Mouse (Mus musculus): Measurements from ENCODE around the gene Lsamp.

Gene Lsamp

GRCm38 (mm10) chr16:40290132-40290531, 306.0 kb downstream of the Lsamp start:
- no peak for DNase-seq (ENCODE audit: low read depth)

DNA sequence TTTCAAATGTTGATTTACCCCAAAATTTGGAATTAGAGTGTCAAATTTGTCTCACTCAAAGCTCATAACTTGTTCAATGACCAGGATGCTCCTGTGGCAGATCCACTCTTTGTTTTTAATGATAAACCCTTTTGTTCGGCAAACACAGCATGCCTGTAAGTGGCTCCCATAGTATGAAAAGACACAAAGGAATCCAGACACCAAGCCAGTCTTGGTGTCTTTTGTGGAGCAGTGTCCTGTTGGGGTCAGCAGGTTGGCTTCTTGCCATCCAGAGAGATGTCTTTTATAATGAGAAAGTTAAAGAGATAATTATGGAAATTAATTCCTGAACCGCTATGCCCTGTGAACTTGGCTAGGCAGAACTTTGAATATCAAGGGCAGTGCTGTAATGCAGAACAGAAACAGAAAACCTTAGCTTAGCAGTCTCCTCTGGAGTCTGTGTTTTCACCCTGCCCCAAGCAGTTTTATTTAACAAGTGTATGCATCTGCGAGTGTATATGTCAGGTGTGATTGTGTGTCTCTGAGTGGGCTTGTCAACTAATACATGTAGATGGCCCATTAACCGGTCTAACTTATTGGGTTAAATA, 310.2 kb downstream of the Lsamp start:
- no peak for DNase-seq (ENCODE audit: low read depth)

DNA sequence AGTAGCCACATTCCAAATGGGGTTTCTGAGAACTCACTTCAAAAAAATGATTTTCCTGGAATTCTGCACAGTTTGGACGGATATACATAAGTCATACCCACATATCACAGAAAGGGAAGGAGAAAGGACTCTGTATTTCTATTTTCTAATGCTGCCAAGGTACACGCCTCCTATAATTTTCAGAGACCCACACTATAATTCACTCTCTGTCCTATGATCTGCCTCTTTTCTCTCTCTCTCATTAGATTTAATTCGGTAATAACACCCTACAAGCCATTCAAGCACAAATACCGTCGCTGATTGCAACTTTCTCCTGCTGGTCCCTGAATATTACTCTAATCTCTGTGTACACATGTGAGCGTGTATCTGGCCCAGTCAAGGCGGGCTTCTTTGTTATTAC, 311.1 kb downstream of the Lsamp start:
- no peak for DNase-seq (ENCODE audit: low read depth)

DNA sequence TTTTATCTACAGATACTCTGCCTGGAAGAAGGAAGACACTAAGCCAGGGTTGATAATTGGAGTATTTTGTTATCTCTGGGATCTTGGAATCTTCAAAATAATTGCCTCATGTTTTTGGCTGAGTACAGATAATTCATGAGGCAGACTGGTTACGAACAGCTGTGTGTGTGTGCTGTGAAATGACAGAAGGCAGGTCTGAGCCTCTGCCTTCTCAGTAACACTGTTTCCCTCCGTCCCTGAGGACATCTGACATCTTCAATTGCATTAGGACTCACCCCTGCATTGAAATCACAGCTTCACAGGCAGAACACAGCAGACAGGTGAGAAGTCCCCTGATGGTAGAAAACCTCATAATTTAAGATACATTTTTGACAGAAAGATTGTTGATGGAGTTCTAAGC, 323.5 kb downstream of the Lsamp start:
- DNase-seq (ENCODE audit: low read depth), result no peak

DNA sequence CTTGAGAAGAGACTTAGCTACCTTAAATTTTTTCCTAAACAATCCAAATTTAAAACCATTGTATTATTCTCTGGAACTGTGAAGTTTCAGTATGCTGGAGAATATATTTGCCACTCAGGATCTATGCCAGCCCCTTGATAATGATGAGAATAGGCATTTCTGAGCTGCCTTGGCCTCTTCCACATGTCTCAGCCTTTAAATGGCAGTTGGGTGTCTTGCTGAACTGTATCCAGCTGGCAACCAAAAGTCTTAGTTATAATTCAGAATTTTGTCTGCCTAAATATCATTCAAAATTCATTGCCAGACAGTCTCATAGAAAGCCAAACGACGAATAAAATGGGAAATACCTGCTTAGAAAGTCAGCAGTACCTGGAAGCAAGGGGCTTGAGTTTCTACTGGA, 332.0 kb downstream of the Lsamp start:
- no peak for DNase-seq (ENCODE audit: low read depth)

- DNase-seq (ENCODE audit: low read depth), result no peak
Measured at GRCm38 (mm10) chr16:40324811-40325210, 340.6 kb downstream of the Lsamp start.

GRCm38 (mm10) chr16:40328249-40328820, 344.2 kb downstream of the Lsamp start:
- no peak for DNase-seq (ENCODE audit: low read depth)

GRCm38 (mm10) chr16:40369677-40370076, 385.5 kb downstream of the Lsamp start:
- no peak for DNase-seq (ENCODE audit: low read depth)

DNA sequence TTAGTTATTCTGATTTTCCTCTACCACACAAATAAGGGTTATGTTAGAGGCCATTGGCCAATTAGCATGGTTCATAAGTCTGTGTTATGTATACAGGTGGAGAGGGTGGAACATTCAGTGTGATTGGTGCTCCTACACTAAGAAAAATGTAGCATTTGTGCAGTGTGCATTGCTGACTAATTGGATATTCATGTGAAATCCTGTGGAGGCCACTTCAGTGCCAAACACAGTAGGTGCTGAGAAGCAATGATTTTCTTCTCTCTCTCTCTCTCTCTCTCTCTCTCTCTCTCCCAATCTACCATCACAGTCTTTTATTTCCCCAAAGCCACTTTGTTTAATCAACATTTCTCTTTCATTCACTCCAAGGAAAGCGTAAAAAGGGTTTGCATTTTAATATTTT, 387.1 kb downstream of the Lsamp start:
- DNase-seq (ENCODE audit: low read depth), result no peak

DNA sequence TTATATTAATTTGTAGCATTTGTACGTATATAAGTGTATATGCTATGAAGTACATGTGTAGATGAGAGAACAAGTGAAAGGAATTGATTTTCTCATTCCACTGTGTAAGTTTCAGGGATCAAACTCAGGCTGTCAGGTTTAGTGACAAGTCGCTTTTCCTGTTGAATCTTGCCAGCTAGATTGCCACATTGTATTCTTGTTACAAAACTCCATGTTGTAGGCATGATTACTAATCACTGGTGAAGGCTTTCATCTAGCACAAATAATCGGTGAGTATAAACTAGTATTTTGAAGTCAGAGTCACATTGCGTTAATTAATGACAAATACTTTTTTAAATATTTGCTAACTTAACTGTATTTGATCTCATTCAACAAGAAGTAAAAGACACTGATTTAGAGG, 391.2 kb downstream of the Lsamp start:
- no peak for DNase-seq (ENCODE audit: low read depth)

GRCm38 (mm10) chr16:40377129-40377799, 393.1 kb downstream of the Lsamp start:
- no peak for DNase-seq (ENCODE audit: low read depth)

- no peak for DNase-seq (ENCODE audit: low read depth)
Measured at GRCm38 (mm10) chr16:40392106-40392505, 407.9 kb downstream of the Lsamp start.

DNA sequence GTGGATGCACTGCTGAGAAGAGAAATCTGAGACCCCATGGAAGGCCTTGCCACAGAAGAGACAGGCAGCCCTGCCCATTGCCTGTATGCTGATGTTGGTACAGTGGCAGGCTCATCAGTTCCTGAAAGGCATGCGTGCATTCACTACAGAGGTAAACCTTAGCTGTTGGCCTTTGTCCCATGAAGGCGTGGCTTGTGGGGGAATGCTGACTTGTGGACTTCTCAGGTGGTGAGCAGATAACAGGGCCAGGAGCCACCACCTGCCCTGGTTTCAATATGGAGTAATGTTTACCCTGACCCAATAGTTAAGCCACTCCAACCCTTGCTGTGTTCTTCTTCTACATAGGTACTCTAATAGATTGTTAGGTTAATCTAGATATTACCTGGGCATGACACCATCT, 415.4 kb downstream of the Lsamp start:
- DNase-seq (ENCODE audit: low read depth), result no peak

DNA sequence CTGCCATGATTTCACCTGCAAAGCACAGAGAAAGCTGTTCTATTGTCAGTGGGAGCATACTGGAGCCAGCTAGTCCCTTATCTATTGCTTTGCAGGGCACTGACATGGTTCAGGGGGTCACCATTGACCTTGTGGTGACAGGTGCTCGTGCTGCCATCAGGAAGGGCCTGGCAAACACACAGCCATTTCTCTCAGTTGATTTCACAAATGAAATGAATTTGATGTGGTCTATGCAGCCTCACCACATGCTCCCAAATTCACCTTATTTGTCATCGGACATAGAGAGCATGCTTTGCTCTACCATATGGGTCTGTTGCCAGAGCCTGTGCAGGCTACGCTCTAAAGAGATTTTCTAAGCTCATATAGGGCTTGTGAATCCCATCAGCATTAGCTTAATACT, 450.1 kb downstream of the Lsamp start:
- no peak for DNase-seq (ENCODE audit: low read depth)

DNA sequence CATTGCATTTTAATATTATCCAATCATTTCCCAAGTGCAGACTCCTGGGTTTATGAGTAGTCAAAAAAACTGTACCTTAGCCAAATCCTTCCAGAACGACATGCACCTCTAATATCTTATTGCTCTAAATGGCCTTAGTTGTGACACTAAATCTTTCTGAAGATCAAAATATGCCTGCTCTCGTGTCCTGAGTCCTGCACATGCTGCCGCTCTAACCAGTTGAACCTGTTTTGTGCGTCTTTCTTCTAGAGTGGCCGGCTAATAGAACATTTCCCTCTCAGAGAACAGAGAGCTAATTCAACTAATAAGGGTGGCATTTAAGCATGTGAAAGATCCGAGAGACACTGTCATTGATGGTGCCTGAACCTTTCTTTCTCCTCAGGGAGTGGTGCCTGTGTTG, 452.3 kb downstream of the Lsamp start:
- DNase-seq (ENCODE audit: low read depth), result no peak

- DNase-seq (ENCODE audit: low read depth), result no peak
Measured at GRCm38 (mm10) chr16:40437879-40438278, 453.7 kb downstream of the Lsamp start.

GRCm38 (mm10) chr16:40438876-40439275, 454.7 kb downstream of the Lsamp start:
- no peak for DNase-seq (ENCODE audit: low read depth)

GRCm38 (mm10) chr16:40446587-40446986, 462.4 kb downstream of the Lsamp start:
- no peak for DNase-seq (ENCODE audit: low read depth)

- no peak for DNase-seq (ENCODE audit: low read depth)
Measured at GRCm38 (mm10) chr16:40463411-40464058, 479.4 kb downstream of the Lsamp start.

DNA sequence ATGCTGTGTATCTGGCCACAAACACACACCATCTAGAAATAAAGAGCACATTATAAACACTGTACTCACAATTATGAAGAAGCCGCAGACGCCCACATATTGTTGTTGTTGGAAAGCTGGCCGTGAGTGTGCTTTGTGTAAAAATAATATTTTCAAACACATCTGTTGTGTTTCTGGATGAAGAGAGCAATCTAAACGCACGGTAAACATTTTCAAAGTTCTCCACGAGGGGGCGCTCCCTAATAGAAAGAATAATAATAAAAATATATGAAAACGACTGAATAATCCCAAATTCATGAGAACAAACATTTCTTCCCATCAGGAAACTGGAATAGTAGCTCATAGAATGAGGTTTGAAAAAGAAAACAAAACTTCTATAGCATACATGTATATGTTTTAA, 482.4 kb downstream of the Lsamp start:
- DNase-seq (ENCODE audit: low read depth), result no peak

DNA sequence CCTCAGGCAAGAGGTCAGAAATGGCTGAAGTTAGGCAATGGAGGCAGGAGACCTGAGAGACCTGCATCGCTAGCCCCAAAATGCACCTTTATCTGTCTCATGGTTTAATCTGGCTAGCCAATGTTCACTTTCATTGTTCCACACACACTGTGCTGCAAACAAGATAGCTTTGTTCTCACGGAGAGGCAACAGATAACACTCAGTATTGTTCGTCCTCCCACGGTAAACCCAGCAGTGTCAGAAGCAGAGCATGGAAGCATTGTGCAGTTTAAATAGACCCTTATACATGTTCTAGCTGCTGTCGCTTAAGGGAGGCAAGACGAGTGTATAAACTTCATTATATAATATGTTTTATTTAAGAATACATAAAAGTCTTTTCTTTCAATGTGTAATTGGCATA, 486.8 kb downstream of the Lsamp start:
- DNase-seq (ENCODE audit: low read depth), result no peak

DNA sequence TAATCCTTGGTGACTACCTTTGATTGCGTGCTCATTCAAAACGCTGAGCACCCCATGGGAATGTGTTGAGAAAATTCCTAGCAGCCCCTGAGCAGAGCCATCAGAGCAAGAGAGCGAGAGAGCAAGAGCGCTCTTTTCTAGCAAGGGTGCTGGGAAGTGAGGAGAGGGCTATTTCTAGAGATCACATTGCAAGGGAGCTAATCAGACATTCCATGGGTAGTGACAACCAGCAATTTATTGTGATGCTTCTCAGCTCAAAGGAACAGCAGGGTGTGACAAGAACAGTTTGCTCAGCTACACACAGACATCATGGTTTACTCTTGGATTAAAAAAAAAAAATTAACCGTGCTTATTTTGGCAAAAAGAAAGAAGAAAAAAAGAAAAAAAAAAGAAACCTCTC, 487.8 kb downstream of the Lsamp start:
- no peak for DNase-seq (ENCODE audit: low read depth)

- DNase-seq (ENCODE audit: low read depth), result no peak
Measured at GRCm38 (mm10) chr16:40491606-40492005, 507.4 kb downstream of the Lsamp start.
